Mouse (Mus musculus) lung, embryonic 15.5 days (tissue): ENCODE measurements at regions not wholly inside any gene's neighbourhood (a gene's known extent, or its start where the extent isn't known, plus 50 kb on each side); places are given as distances from the start of the nearest gene placed in this dataset.

Experiments used
- ATAC-seq: fragments of 200-750 bp; cut with Nextera tagmentation; 2 replicates; pipeline ENCODE4 v1.8.0; 2017; ENCODE audit warnings: moderate number of reproducible peaks, borderline replicate concordance; ENCODE audit not compliant: low FRiP score, low TSS enrichment; ENCODE audit errors: extremely low read depth
- H3K27ac ChIP-seq: fragments of 300-500 bp; sonication (generic); 2 replicates; pipeline ENCODE4 v1.5.1; 2015; ENCODE audit warnings: moderate library complexity, mild to moderate bottlenecking, inconsistent platforms
- H3K27me3 ChIP-seq: fragments of 300-500 bp; sonication (generic); 2 replicates; pipeline ENCODE4 v1.6.1; 2015; ENCODE audit warnings: inconsistent platforms
- H3K36me3 ChIP-seq: fragments of 300-500 bp; sonication (generic); 2 replicates; pipeline ENCODE4 v1.6.1; 2015; ENCODE audit warnings: inconsistent platforms
- H3K4me1 ChIP-seq: fragments of 300-500 bp; sonication (generic); 2 replicates; pipeline ENCODE4 v1.6.1; 2015; ENCODE audit warnings: inconsistent platforms
- H3K4me2 ChIP-seq: fragments of 300-500 bp; sonication (generic); 2 replicates; pipeline ENCODE4 v1.6.1; 2015; ENCODE audit warnings: inconsistent platforms, mild to moderate bottlenecking, moderate library complexity
- H3K4me3 ChIP-seq: fragments of 300-500 bp; sonication (generic); 2 replicates; pipeline ENCODE4 v1.5.1; 2015; ENCODE audit warnings: mild to moderate bottlenecking, inconsistent platforms
- H3K9ac ChIP-seq: fragments of 300-500 bp; sonication (generic); 2 replicates; pipeline ENCODE4 v1.6.1; 2015; ENCODE audit warnings: inconsistent platforms
- H3K9me3 ChIP-seq: fragments of 300-500 bp; sonication (generic); 2 replicates; pipeline ENCODE4 v1.6.1; 2016; ENCODE audit warnings: inconsistent platforms
- WGBS: fragments of 180-500 bp; shearing (Covaris S2); methylation state at CpG from one replicate; pipeline ENCODE4 v1.1.7; 2015; 5-methylcytosine and 5-hydroxymethylcytosine counted together
- microRNA counts: library from miRNA; unstranded; fragments of <30 nt; microRNA quantifications from one replicate; lab custom pipeline; 2016
- microRNA-seq: library from miRNA; unstranded; fragments of <30 nt; microRNA quantifications from one replicate; pipeline ENCODE4, GENCODE M21; 2016

DNA sequence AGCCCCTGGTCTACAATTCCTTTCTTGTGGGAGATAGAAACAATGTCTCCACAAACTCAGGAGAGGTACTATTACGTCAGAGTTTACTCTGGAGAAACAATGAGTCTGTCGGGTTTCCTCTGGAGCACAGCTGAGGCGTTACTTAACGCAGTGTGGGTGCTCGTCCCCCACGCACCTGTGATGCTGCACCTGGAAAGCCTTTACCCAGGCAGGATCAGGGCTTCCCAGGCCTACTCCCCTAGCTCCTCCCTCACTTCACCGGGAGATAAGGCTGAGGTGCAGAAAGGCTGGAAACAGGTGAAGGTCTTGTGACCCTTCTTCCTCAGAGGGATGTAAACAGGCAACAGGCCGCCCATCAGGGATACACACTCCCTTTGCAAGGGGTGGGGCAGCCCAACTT lies 80.7 kb upstream of the Nr5a2 start:
- 32% methylated on average over 8 of the region's 8 CpGs for WGBS
- Histone ChIP-seq H3K27me3 (no peaks in the 10 kb centered on the region), H3K27ac (no peak overlapping the region)

GRCm38 (mm10) chr1:137034586-137034985 lies 74.3 kb upstream of the Nr5a2 start:
- no peaks in the 10 kb centered on the region for H3K9me3 ChIP-seq
- no peaks in the 10 kb centered on the region for H3K4me1 ChIP-seq
- 81% methylated on average over 6 of the region's 6 CpGs for WGBS
- H3K27ac ChIP-seq: no peak overlapping the region
- no peak overlapping the region for H3K9ac ChIP-seq
- H3K4me2 ChIP-seq: no peak overlapping the region
- no peak for ATAC-seq
- no peak overlapping the region for H3K4me3 ChIP-seq
- H3K27me3 ChIP-seq: no peaks in the 10 kb centered on the region
- H3K36me3 ChIP-seq: no peaks in the 10 kb centered on the region

More for the DNA sequence above, 80.7 kb upstream of the Nr5a2 start:
- Histone ChIP-seq H3K4me3 (no peak overlapping the region), H3K9ac (no peak overlapping the region), H3K4me2 (no peak overlapping the region), H3K9me3 (no peaks in the 10 kb centered on the region), H3K36me3 (no peaks in the 10 kb centered on the region), H3K4me1 (no peaks in the 10 kb centered on the region)
- ATAC-seq: peak; percentile 27; the same call in 1 of the 2 replicates

- H3K27me3 ChIP-seq: no peaks in the 10 kb centered on the region
- no peaks in the 10 kb centered on the region for H3K4me1 ChIP-seq
- no peaks in the 10 kb centered on the region for H3K36me3 ChIP-seq
- no peaks in the 10 kb centered on the region for H3K9me3 ChIP-seq
- H3K4me3 ChIP-seq: no peak overlapping the region
- no peak overlapping the region for H3K27ac ChIP-seq
- 60% methylated on average over 5 of the region's 5 CpGs for WGBS
- no peak overlapping the region for H3K9ac ChIP-seq
- H3K4me2 ChIP-seq: no peak overlapping the region
- ATAC-seq: no peak
Measured at GRCm38 (mm10) chr1:137033679-137034078, 73.4 kb upstream of the Nr5a2 start.

GRCm38 (mm10) chr1:137023706-137024105 lies 63.5 kb upstream of the Nr5a2 start:
- Histone ChIP-seq H3K4me1 (no peaks in the 10 kb centered on the region), H3K9me3 (no peaks in the 10 kb centered on the region), H3K4me3 (no peak overlapping the region), H3K4me2 (no peak overlapping the region), H3K27me3 (no peaks in the 10 kb centered on the region), H3K36me3 (no peaks in the 10 kb centered on the region), H3K27ac (no peak overlapping the region), H3K9ac (no peak overlapping the region)
- ATAC-seq: no peak
- WGBS: 80% methylated on average over 6 of the region's 6 CpGs

- Histone ChIP-seq H3K9me3 (no peaks in the 10 kb centered on the region), H3K27ac (no peak overlapping the region), H3K4me2 (no peak overlapping the region), H3K36me3 (no peaks in the 10 kb centered on the region), H3K4me1 (no peaks in the 10 kb centered on the region), H3K4me3 (no peak overlapping the region), H3K27me3 (no peaks in the 10 kb centered on the region), H3K9ac (no peak overlapping the region)
- no peak for ATAC-seq
- WGBS: 78% methylated on average over 1 of the region's 1 CpGs
Measured at GRCm38 (mm10) chr1:137020528-137020927, 60.3 kb upstream of the Nr5a2 start.

- Histone ChIP-seq H3K27ac (no peak overlapping the region), H3K9ac (no peak overlapping the region), H3K36me3 (no peaks in the 10 kb centered on the region), H3K27me3 (no peaks in the 10 kb centered on the region), H3K9me3 (no peaks in the 10 kb centered on the region), H3K4me3 (no peak overlapping the region), H3K4me1 (no peaks in the 10 kb centered on the region), H3K4me2 (no peak overlapping the region)
- WGBS: 71% methylated on average over 5 of the region's 5 CpGs
- no peak for ATAC-seq
Measured at GRCm38 (mm10) chr1:137017642-137018041, 57.4 kb upstream of the Nr5a2 start.

- H3K9me3 ChIP-seq: no peaks in the 10 kb centered on the region
- ATAC-seq: no peak
Measured at GRCm38 (mm10) chr1:137010240-137010926, 50.1 kb upstream of the Nr5a2 start.

More at GRCm38 (mm10) chr1:137010240-137010926, 50.1 kb upstream of the Nr5a2 start:
- H3K4me2 ChIP-seq: no peak overlapping the region
- no peaks in the 10 kb centered on the region for H3K27me3 ChIP-seq
- no peaks in the 10 kb centered on the region for H3K4me1 ChIP-seq
- 50% methylated on average over 9 of the region's 9 CpGs for WGBS
- no peak overlapping the region for H3K9ac ChIP-seq
- H3K36me3 ChIP-seq: no peaks in the 10 kb centered on the region
- no peak overlapping the region for H3K4me3 ChIP-seq
- no peak overlapping the region for H3K27ac ChIP-seq

MicroRNA genes in the stretch of these regions (microRNA counts, 519-probe panel; counts per million panel counts)
- microRNA mmu-miR-181a (lab: Ali Mortazavi, UCI) (3,638 counts per million, percentile 93 among the panel's probes with 10 or more counts), microRNA mmu-miR-181b+mmu-miR-181d (lab: Ali Mortazavi, UCI) (2,235 counts per million, percentile 30 among the panel's probes with 10 or more counts)

Small RNA genes lying in the stretch of these regions (microRNA-seq; reads per million reads assigned to microRNA genes)
- gene Mir181a-1 (2,257 reads per million, percentile 83 among the genes with 10 or more reads in this experiment), gene Mir181b-1 (37.4 reads per million, percentile 43 among the genes with 10 or more reads in this experiment)
